Mouse (Mus musculus): ENCODE measurements around the gene Fgf15. TPM values are rescaled to one million over a fixed set of nuclear protein-coding genes. Genes with fewer than 3 reads are reported as not detected.

Gene Fgf15
- polyA plus RNA-seq, 1 experiment: not detected

DNA sequence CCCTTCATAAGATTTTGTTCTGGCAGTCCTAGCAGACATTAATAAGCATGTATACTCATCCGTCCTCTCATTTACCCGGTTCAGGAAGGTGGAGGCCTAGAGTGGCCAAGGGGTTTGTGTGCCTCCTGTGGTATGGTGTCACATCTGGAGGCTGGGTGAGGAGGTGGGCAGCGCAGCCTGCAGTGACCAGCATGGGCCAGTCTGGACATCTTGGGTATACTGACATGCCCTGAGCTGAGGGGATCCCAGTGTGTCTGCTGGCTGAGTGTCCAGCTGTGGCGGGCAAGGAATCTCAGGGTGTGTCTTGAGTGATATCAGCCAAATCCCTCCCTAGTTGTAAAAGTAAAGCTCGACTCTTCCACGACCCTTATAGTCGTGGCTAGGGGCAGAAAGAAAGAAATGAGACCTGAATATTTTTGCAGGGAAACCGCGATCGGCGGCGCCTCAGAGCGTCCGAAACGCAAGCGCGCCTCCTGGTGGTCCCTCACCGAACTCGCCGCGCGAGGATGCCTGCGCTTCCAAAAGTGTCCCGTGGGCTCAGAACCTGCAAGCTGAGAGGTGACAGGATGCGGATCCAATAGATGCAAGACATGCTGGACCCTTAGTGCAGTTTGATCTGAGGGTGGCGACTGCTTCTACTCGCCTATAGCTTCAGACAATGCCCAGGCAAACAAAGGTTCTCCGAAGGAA is 10.5 kb downstream of the Fgf15 start:
- Histone ChIP-seq H3K4me1 (ENCODE audit: control insufficient read depth, insufficient read depth, low read length) (no peaks in the 10 kb centered on the region), H3K27ac (ENCODE audit: insufficient read depth, low read length) (no peak overlapping the region), H3K4me3 (ENCODE audit: insufficient read depth, low read length) (no peak overlapping the region)
- TF ChIP-seq POLR2A (IDR thresholded peaks at IDR 0.05; ENCODE audit: low read depth, low read length) (no peak), CTCF (IDR thresholded peaks at IDR 0.05; ENCODE audit: borderline replicate concordance, insufficient read depth, low read length) (peak; percentile 85)

DNA sequence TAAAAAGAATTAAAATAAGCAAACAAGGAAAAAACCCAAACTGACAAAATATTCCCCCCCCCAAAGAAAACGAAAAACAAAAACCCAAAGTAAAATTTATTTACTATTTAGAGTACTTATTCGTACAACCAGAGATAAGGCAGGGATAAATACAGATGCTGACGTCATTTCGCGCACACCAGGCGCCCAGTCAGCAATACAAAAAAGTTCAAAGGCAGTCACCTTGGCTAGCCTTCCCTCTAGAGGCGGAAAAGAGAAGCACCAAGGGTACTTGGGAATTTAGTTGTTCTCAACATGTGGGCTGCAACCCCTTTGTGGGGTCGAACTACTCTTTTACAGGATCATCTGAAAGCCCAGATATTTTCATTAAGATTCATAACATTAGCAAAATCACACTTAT is 11.5 kb downstream of the Fgf15 start:
- no peak for TF ChIP-seq CTCF (IDR thresholded peaks at IDR 0.05; ENCODE audit: borderline replicate concordance, insufficient read depth, low read length)
- no peak for TF ChIP-seq POLR2A (IDR thresholded peaks at IDR 0.05; ENCODE audit: low read depth, low read length)
- no peak overlapping the region for H3K4me3 ChIP-seq (ENCODE audit: insufficient read depth, low read length)

DNA sequence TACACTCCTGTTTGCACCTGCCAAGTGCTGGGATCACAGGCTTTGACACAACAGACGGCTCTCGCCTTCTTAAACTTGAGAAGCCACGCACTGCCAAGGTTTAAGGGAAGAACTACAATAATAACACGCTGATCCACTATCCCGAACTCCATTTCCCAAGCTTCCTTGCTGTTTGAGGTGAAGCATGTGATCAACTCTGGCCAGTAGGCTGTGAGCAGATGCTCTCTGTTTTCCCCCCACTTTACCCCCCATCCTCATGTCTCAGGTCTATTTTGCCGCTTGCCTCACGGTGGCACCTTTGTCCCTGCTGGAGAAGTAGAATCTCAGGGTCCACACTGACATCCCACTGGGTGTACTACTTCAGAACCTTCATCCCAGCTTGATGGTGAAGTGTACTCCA is 12.4 kb downstream of the Fgf15 start:
- H3K4me3 ChIP-seq (ENCODE audit: insufficient read depth, low read length): no peak overlapping the region
- no peaks in the 10 kb centered on the region for H3K4me1 ChIP-seq (ENCODE audit: control insufficient read depth, insufficient read depth, low read length)
- TF ChIP-seq CTCF (IDR thresholded peaks at IDR 0.05; ENCODE audit: borderline replicate concordance, insufficient read depth, low read length) (no peak), POLR2A (IDR thresholded peaks at IDR 0.05; ENCODE audit: low read depth, low read length) (no peak)
- H3K27ac ChIP-seq (ENCODE audit: insufficient read depth, low read length): no peak overlapping the region

More for the DNA sequence above, 11.5 kb downstream of the Fgf15 start:
- H3K4me1 ChIP-seq (ENCODE audit: control insufficient read depth, insufficient read depth, low read length): no peaks in the 10 kb centered on the region
- no peak overlapping the region for H3K27ac ChIP-seq (ENCODE audit: insufficient read depth, low read length)

GRCm38 (mm10) chr7:144911121-144911520 is 14.8 kb downstream of the Fgf15 start:
- Histone ChIP-seq H3K4me1 (ENCODE audit: control insufficient read depth, insufficient read depth, low read length) (peaks cover 4% of the 10 kb centered on the region), H3K4me3 (ENCODE audit: insufficient read depth, low read length) (no peak overlapping the region), H3K27ac (ENCODE audit: insufficient read depth, low read length) (no peak overlapping the region)
- TF ChIP-seq POLR2A (IDR thresholded peaks at IDR 0.05; ENCODE audit: low read depth, low read length) (no peak), CTCF (IDR thresholded peaks at IDR 0.05; ENCODE audit: borderline replicate concordance, insufficient read depth, low read length) (no peak)

DNA sequence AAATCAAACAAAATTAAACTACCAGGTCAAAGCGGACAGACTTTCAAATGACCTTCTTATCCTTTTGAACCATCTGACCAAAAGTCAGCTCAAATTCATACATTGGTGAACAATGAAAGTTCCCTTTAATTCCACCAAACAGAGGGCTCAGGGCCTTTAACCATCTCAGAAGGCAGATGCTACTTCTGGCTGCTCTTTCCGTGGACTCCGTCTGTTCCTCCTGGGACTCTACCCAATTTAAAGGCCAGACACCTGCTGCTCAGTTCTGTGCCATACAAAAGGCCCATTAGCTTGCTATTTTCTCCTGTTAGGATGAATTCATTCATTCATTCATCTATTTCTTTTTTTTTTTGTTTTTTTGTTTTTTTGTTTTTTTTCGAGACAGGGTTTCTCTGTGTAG is 16.6 kb downstream of the Fgf15 start:
- TF ChIP-seq CTCF (IDR thresholded peaks at IDR 0.05; ENCODE audit: borderline replicate concordance, insufficient read depth, low read length) (no peak), POLR2A (IDR thresholded peaks at IDR 0.05; ENCODE audit: low read depth, low read length) (no peak)
- H3K4me3 ChIP-seq (ENCODE audit: insufficient read depth, low read length): no peak overlapping the region
- no peak overlapping the region for H3K27ac ChIP-seq (ENCODE audit: insufficient read depth, low read length)
- peaks cover 7% of the 10 kb centered on the region for H3K4me1 ChIP-seq (ENCODE audit: control insufficient read depth, insufficient read depth, low read length)

- H3K4me1 ChIP-seq (ENCODE audit: control insufficient read depth, insufficient read depth, low read length): peaks cover 7% of the 10 kb centered on the region
- H3K27ac ChIP-seq (ENCODE audit: insufficient read depth, low read length): peak overlapping the region; percentile 72
- peak overlapping the region; percentile 65 for H3K4me3 ChIP-seq (ENCODE audit: insufficient read depth, low read length)
- TF ChIP-seq POLR2A (IDR thresholded peaks at IDR 0.05; ENCODE audit: low read depth, low read length): no peak
- no peak for TF ChIP-seq CTCF (IDR thresholded peaks at IDR 0.05; ENCODE audit: borderline replicate concordance, insufficient read depth, low read length)
These were observed 18.1 kb downstream of the Fgf15 start for GRCm38 (mm10) chr7:144914296-144914947.

- Histone ChIP-seq H3K4me3 (ENCODE audit: insufficient read depth, low read length) (peak within 1 kb of the TSS; percentile 65), H3K4me1 (ENCODE audit: control insufficient read depth, insufficient read depth, low read length) (peaks cover 7% of the 10 kb centered on the region), H3K27ac (ENCODE audit: insufficient read depth, low read length) (peak within 1 kb of the TSS; percentile 72)
- peak; percentile 80 for TF ChIP-seq POLR2A (IDR thresholded peaks at IDR 0.05; ENCODE audit: low read depth, low read length)
- no peak for TF ChIP-seq CTCF (IDR thresholded peaks at IDR 0.05; ENCODE audit: borderline replicate concordance, insufficient read depth, low read length)
These were observed 18.8 kb downstream of the Fgf15 start, which contains the start of gene LTO1 for GRCm38 (mm10) chr7:144914948-144915750. LTO1 (plus strand) TSS chr7:144915100.

GRCm38 (mm10) chr7:144918823-144919222 is 22.5 kb downstream of the Fgf15 start:
- H3K27ac ChIP-seq (ENCODE audit: insufficient read depth, low read length): no peak overlapping the region
- H3K4me1 ChIP-seq (ENCODE audit: control insufficient read depth, insufficient read depth, low read length): peaks cover 7% of the 10 kb centered on the region
- TF ChIP-seq CTCF (IDR thresholded peaks at IDR 0.05; ENCODE audit: borderline replicate concordance, insufficient read depth, low read length): peak; percentile 31; the same call in 1 of the 2 replicates
- TF ChIP-seq POLR2A (IDR thresholded peaks at IDR 0.05; ENCODE audit: low read depth, low read length): no peak
- no peak overlapping the region for H3K4me3 ChIP-seq (ENCODE audit: insufficient read depth, low read length)

DNA sequence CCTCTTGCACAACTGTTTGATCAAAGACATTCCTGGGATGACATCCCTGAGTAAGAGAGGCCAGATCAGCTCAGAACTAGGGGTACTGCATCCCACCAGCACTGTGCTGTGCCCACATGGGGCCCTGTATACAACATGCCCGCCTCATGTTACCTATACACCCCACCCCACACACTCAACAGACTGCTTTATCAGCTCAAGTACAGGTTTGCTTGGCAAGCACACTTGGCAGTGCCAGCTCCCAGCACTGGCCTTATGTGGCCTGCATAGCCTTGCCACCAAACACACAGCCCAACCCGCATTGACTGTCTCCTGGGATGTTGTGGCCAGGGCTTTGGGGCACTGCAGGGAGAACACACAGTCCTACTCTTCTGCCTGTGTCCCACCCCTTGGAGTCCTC is 31.3 kb downstream of the Fgf15 start:
- TF ChIP-seq CTCF (IDR thresholded peaks at IDR 0.05; ENCODE audit: borderline replicate concordance, insufficient read depth, low read length) (no peak), POLR2A (IDR thresholded peaks at IDR 0.05; ENCODE audit: low read depth, low read length) (no peak)
- H3K27ac ChIP-seq (ENCODE audit: insufficient read depth, low read length): no peak overlapping the region
- no peak overlapping the region for H3K4me3 ChIP-seq (ENCODE audit: insufficient read depth, low read length)
- H3K4me1 ChIP-seq (ENCODE audit: control insufficient read depth, insufficient read depth, low read length): no peaks in the 10 kb centered on the region
